Mouse (Mus musculus) kidney, postnatal 25 days (tissue): ENCODE data around the gene Hs3st5.
"Not testable (repeated sequence)": the region's sequence is repeated elsewhere in the genome, so short reads cannot be mapped to it uniquely, and the experiment has no call there.

Experiments
- DNase-seq, 2 experiments: peaks; one replicate each; pipeline ENCODE4 v3.0.0; 2021; ENCODE audit warnings: mixed read lengths in 2 of 2

Gene Hs3st5

DNA sequence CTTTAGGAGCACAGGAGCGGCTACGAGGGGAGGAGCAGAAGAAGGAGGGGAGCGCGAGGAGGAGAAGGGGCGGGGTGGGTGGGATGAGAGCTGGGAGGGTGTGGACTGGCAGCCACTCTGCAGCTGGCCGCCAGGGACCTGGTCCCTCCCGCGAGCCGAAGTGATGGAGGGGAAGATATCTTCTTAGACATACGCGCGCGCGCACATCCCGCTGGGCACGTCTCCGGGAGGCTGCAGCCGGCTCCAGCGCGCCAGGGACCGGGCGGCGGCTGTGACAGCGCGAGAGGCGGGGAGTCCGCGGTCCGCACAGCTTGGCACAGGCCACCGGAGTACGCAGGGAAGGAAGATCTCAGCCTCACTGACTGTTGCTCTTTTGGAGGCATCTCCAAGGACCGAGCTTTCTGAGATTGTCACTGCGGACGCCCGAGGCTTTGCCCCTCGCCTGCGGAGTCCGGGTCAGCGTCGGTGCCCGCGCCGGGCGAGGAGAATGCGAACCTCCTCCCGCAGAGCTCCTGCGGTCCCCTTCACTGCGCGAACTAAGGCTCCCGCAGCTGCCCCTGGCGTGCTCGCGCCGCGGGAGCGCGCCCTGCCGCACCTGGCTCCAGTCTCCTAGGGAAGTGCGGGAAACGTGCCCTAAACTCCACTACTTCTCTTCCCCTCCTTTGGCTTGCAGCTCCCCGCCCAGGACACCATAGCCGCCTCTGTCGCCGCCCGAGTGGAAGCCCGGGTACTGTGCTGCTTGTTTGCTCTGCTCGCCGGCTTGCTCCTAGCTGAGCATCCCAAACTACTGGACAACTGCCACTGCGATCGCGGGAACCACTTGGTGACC, at the start of gene Hs3st5:
TSS of gene Hs3st5 (plus strand) at position 88 of the 829 bp plus-strand sequence.
- no peak for DNase-seq

DNA sequence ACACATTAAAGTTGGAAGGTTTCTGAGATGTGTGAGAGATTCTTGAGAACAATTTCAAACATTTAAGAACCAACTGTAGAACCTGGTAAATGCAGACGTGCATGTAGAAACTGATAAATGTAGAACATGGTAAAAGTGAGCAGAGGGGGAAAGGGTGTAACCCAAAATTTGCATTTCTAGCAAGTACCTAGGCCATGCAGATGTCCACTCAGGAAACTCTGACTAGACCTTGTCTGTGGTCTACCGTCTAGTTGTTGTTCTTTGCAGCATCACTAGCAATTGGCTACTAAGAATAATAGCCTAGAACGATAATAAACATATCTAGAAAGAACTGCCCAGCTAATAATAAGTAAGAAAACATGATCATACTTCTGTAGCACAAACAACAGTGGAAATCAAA, 38.0 kb upstream of the Hs3st5 start:
- no peak for DNase-seq

DNA sequence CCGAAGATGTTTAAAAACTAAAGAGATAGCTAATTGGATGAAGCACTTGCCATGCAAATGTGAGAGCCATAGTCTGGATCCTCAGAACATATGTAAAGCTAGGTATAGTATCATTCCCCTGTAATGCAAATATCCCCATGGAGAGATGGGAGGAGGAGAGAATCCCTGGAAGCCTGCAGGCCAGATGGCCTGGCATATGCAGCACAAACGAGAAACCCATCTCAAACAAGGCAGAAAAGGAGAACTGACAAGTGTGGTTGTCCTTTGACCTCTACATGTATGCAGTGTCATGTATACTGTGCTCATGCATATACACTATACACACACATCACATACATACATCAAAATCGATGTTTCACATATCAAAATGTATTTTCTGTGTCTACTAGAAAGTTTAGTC, 35.5 kb upstream of the Hs3st5 start:
- DNase-seq = no peak

DNA sequence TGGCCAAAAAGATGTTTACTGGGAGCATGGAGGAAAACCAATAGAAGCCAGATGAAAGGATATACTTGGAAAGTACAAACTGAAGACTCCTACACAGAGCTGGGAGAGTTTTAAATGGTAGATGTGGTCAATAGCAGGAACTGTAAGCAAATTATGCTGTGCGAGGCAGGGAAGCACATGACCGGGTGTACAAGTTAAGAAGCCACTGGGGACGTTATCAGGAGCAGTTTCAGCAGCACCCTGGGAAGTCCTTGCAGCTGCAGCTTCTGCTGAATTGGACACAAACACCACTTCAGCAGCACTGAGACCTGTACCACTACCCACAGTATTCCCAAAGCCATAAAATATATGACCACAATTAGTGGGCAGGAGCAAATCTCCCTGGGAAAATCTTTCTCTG, 31.8 kb upstream of the Hs3st5 start:
- no peak for DNase-seq

DNA sequence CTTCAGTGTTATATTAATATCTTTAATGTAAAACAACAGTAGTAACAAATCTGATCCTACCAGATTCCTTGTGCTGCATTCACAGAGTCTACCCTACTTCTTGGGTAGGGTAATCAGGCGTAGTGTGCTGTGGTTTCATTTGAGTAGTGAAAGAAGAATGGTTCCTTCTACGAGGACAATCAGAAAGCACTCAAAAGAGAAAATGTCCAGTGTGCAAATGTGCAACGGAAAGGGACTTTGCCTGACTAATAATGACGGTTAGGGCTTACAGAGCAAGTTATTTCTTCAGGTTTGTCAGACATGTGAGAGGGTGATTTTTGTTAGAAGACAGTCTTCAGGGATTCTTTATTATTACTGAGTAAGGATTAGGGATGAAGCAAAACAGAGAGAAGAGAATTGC, 29.1 kb upstream of the Hs3st5 start:
- DNase-seq = no peak

DNA sequence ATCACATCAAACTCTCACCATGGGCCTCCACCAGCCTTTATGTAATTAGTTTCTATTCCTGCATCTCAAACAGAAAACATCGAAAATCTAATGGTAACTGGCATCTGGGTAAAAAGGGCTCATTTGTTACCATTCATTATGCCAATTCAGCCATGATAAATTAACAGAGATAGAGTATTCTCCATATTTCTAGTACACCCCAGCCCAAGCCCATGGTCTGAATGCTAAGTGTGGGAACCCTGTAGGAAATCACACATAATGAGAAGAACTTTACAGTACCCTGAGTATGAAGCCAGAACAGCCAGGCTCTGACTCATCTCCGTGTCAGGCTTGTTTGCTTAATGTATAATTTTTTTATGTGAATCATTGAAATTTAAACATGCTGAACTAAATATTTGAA, 23.3 kb upstream of the Hs3st5 start:
- no peak for DNase-seq

DNA sequence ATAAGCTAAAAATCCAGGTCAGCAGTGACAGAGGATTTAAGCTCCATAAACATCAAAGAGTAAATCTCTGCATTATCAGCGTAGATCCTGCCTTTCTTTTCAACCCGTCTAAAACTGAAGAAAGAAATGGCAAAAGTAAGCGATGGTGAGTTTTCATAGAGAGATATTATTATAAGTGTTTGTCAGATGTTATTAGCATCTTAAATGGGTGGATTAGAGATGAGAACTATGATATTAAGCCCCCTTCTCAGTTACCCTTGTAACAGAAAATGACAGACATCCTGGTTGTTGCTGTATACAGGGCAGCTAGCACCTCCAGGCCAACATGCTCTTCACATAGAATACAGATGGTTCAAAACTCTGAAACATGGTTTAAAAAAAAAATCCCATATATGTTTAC, 22.6 kb upstream of the Hs3st5 start:
- DNase-seq = no peak

DNA sequence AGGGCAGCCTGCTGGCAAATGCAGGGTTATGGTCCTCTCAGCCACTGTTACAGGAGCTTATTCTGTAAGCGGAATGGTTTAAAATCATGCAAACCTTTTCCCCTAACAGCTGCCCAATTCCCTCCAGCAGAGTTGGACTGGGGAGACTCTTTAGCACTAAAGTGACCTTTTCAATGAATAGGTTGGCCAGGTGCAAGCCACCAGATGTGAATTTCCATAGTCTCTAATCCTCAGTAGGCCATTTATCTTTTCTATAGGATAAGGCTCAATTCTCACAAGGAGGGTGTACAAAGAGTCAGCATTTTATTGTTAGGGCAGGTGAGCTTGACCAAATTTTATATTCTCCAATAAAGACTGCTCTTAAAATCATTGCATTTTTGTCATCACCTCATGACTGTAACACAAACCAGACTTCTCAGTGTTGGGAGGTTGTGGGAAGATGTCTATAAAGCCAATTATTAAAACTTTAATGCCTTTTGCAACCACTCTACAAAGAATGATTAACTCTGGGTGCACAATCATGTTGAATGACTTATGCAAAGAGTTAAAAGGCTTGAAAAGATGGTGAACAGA, 21.8 kb upstream of the Hs3st5 start:
- DNase-seq = no peak

DNA sequence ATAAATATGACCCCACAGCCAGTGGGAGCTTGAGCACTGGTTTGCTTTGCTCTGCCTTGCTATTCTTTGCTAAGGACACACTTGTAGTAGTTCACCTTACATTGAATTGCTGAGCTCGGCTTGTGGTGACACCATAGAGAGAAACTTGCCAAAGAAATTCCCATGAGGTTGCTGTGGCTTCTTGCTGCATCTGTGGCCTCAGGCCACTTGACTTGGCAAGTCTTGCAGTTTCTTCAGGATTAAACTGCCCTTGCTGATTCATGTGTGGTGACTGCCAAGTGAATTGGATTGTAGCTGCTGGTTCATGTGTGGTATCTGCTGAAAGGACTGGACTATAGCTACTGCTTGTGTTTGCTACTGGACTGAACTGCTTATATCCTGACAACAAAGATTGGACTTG, 13.0 kb upstream of the Hs3st5 start:
- no peak for DNase-seq

DNA sequence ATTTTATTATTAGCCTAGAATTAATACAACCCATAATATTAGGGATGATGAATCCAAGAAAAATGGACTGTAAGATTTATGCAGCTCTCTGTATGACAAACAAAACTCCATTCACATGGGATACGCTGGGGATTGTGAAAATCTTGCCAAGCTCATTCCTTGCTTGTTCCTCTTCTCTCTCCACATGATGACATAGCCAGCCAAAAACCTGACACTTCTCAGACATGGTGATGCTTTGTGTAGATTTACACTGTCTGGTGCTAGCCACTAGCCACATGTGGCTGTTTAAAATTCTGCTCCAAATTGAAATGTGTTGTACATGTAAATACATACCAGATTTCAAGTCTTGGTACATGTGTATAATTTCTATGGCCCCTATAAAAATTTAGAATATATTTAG, 6.9 kb upstream of the Hs3st5 start:
- no peak for DNase-seq

DNA sequence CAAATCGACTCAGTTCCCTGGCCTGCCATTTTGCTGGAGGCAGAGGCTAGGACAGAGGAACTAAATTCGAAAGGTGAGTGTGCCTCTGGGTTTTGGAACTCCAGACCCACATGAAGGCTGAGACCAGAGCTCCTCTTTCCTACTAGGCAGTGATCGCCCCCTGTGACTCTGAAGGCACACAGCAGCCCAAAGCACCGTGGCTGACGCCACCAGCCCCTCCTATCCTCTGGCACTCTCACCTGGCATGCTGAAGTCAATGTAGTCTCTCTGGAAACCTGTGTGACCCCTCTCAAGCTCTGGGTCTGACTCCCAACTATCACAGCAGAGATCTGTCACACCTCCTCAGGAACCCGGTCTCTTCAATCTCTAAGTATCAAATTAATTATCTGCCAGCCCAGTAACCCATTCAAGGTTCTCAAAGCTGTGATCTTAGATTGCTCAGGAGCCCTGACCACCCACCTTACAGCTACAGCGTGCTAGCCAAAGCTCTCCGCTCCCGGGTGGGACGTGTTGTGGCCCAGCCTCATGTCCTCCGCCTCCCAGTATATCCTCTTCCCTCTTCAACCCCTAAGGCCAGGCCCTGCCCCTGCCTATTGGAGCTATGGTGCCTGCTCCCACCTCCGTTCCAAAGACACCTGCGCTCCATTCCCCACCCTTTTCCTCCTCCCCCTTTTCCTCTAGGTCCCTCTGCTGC, 434 bp upstream of the Hs3st5 start:
- DNase-seq = no peak

DNA sequence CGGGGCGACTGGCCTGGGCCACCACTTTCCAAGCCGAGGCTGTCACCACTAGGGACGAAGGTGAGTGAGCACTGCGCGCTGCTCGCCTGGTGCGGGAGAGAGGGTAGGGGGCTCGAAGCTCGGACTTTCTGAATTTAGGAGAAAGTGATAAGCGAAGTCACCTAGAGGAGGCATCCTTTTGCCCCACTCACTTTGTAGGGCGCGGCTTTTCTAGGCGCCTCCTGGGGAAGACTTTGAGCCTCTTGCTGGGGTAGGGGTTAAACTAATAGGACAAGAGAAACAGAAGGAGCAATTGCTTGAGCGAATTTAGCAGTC, 899 bp downstream of the Hs3st5 start:
- DNase-seq = no peak

DNA sequence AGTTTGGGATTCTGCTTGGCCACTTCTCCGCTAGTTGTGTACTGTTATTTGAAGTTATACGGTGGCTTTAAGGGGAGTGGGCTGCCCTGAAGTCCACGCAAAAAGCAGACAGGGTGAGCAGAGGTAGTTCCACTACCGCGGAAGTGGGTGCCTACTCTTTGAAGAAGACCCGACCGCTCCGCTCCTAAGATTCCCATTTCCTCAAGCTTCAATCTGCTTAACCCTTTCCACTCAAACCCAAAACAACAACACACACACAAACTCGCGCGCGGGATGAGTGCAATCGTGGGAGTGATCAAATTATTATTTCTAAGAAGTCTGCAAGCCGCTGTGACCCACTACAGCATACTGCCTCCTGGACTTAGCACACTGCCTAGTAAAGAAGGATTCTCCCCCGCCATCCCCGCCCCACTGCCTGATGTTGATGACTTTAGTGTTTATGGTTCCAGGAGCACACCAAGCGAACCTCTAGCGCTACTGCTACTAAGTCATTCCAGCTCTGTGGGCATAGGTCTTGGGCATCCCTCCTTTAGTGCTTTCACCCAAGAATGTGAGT, 1.5 kb downstream of the Hs3st5 start:
- DNase-seq = no peak

DNA sequence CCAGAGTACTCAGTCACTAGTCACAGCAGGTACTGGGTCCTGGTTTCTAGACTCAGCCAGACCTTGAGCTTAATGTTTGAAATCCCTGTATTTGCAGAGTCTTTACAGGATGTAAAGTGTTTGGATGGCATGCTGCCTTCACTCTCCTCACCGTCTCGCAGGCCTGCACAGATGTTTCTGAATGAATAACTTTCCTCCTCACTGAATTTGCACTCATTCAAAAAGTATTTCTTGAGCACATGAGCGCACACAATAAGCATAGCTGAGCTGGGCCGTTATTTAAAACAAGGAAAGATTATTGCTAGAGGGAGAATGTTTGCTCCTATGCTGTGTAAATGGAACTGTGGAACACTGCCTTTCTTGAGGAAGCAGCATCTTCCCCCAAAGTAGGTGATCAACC, 2.9 kb downstream of the Hs3st5 start:
- no peak for DNase-seq

DNA sequence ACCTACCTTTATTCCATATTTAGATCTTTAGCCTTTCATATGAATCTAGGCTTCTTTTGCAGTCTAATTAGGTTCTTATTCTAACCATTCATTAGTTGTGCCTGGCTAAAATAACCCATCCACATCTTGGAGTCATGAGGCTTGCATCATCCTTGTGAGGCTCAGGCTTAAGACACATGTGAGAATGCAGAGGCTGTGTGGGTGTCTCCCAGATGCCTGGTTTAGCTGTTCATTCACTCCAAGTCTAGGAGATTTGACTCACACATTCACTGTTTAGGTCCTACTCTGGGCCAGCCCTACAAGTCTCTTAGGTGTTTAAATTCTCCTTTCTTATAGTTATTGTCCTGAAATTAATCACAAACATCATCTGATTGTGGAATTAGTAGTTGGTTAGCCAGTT, 17.3 kb downstream of the Hs3st5 start:
- no peak for DNase-seq

DNA sequence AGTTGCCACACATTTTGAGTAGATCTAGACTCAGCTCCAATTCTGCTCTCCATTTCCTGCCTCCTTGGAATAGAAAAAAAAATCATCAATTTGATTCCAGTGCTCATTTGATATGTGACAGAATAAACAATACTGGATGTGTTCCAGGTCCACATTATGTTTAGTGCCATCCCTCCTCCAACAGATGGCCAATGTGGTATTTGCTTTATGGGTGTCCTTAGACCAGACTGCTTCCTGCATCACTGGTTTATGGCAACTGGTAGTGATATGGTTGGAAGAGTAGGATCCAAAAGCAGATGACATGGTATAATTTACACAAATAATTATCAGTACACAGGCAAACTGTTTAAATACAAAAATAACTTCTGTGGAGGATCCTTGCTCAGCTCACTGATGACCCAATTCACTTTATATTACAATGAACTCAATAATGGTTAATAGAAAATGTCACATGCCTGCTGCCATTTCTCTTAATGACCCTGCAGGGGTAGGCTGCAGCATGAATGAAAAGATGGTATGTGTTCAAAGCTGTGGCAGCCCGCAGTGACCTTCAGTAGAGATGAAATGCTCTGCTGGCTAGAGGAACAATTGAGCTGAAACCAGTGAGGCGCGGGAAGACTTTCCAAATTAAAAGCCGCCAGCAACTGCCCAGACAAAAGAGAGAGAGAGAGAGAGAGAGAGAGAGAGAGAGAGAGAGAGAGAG, 27.2 kb downstream of the Hs3st5 start:
- DNase-seq = no peak

DNA sequence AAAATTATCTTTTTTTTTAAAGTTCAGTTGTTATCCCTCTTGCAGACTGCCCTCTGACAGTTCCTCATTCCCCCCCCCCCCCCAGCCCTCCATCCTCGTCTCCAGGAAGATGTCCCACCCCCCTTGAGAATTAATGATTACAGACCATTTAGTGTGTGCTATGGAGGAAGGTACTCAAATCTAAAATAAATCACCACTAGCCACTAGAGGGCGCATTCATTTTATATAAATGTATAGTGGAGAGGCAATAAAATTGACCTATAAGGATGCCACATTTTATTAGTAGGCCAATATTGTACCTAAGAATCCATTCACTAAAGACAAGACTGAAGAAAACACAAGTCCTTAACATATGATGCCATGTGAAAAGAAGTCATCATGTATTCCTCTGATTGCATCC, 40.0 kb downstream of the Hs3st5 start:
- peak in 1 of 2 experiments; percentile 15 for DNase-seq

DNA sequence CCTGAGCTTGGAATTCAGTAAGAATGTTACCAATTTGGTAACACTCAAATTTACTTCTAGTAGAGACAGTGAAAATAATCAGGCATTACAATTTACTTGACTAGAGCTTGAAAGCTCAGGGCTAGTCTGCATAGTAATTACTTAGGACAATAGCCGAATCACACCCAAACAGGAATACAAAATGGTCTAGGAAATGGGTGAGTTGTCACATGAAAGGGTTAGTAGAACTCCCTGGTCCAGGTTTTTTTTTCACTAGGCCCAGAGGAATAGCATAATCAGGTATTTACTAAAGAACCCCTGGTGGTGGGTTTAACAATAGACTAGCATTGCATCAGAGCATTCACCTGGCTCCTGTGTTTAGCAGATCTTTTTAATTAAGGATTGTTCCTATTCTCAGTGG, 41.1 kb downstream of the Hs3st5 start:
- DNase-seq = not testable (repeated sequence)

DNA sequence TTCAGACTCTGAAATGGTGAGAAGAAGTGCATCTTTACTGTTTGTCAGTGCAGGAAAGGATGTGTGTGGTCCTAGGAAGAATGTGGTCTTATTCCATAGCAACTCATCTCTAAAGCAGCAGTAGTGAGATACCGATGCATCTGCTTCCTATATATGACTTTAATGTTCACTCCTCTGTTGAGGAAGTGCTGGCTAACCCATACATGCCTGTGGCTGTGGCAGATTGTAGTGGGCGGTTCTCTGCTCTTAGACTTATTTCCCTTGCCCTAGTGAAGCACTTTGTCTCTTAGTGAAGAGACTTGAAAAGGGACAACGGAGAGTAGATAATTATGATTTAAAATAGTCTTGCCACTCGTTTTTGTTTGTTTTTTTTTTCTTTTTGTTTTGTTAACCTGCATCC, 47.4 kb downstream of the Hs3st5 start:
- no peak for DNase-seq

DNA sequence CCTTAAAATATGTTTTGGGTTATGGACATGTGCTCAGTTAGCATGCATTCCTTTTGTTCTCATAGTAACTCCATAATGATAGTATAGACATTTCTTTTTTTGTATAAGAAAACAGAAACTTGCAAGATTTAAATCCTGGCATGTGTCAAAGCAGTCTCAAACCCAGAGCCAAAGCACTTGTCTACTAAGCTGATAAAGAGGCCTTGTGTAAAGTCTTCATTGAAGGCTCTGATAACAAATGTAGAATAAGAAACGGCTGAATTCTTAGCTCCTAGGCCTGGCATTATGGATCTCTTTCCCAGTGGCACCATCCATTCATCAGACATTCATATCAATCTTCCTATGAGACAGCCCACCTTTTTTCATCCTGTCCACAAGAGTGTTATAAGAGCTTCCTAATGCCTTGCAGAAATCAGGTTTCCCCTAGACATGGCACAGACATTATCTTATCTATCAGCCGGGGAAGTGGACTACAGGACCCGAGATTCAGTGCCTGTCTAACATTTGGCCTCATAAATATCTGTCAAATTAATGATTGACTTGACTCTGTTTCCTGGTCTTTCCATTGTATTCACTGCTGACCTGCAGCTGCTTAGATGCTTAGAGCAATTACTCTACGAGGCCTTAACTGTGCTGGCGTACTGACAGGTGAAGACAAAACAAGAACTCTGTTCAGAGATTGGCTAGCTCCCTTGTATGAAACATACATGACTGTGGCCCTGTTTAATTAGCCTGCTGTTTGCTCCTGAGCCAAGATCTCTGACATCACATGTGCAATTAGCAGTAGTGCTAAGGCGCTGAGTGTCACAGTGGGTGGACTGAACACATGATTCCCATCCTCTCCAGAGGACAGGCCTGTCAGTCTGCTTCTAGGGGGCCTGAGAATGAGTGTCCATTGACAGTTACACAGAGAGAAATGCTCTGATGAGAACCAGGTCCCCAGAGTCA, 48.6 kb downstream of the Hs3st5 start:
- DNase-seq = no peak

DNA sequence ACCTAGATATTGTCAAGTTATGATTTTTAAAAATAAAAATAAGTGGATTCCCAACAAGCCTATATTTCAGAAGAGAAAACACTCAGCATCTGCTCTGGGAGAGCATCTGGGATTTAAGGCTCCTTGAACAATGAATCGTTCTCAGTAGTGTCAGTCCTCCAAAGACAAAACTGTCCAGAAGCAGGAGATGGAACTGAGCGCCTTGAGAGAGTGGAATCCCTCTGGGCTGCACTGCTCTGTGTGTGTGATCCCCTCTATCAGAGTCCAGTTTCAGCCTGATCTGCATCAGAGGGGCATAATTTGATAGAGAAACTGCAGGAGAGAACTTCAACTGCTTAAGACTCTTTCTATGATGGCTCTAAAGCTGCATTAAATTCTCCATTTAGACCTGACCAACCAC, 49.5 kb downstream of the Hs3st5 start:
- DNase-seq = no peak

DNA sequence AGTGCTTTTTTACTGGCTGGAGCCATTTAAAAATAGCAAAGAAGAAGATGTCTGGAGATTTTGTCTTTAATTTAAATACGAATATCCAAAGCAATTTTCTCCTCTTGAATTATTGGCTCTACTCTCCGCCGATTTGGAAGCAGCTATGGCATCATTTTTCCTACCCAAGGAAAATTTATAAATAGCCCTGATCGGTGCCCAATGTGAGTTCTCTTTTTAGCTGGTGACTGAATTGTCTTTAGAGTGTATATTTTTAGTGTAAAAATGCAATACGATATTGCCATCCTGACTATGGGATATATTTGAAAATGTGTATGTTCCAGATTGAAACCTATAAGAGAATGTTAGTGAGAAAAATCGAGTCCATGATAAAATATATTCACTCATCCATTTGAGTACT, 51.1 kb downstream of the Hs3st5 start:
- DNase-seq = no peak
